In genomic region chrX:134319153-134319932, GRCm38 (mm10) we compare ENCODE assay signal across 8 mouse cellular contexts. TPM values are rescaled to one million over a fixed set of nuclear protein-coding genes. Genes with fewer than 3 reads are reported as not detected.
A peak's percentile ranks its signal among the peaks of the same experiment; 100 is the strongest.
DNase-seq lines count a peak whose midpoint lies in the region.

No protein-coding gene starts in this region.

- DNase-seq in adrenal gland, adult 2 months: peak; percentile 11
- DNase-seq in adrenal gland, postnatal 4 days (ENCODE audit: low spot score in 2 of 2): no peak
- peak; percentile 22 to 41 for DNase-seq in layer of hippocampus, postnatal 10 days (ENCODE audit: low spot score in 2 of 2)
- no peak for DNase-seq in layer of hippocampus, adult 9-11 months
- DNase-seq in R1 (ENCODE audit: low read depth, low spot score): peak; percentile 35
- DNase-seq in kidney, postnatal 25 days: peak; percentile 37 to 67
- peak; percentile 45 for DNase-seq in thymus, postnatal 0 days (ENCODE audit: low spot score)
- DNase-seq in ovary, adult 18-20 months (ENCODE audit: low spot score): no peak

RNA-seq across cellular contexts. Expression of gene Cenpi, which starts 11.5 kb away (rescaled TPM):
- 1 to 10 TPM; 2.2 to 3.5 TPM for total RNA-seq in adrenal gland, adult 2 months (2021)
- polyA plus RNA-seq in adrenal gland, adult 2 months (2012; rRNA removed): 0.25 TPM in 2 replicates
- 10 to 100 TPM in 1 of 2 experiments, 1 to 10 TPM in 1; 9.2 to 10.3 TPM for total RNA-seq in adrenal gland, postnatal 4 days (2021)
- 1 to 10 TPM; 1.4 to 1.9 TPM for total RNA-seq in layer of hippocampus, postnatal 10 days (2021)
- polyA plus RNA-seq in thymus, postnatal 0 days (2015; fragmentation: Nextera tagmentation; extraction: Ambion mirVana): 23.7 and 25.8 TPM in 2 replicates

RNA-seq across cellular contexts. Expression of gene Tmem35a, which starts 24.3 kb away (rescaled TPM):
- 100 to 1,000 TPM; 189 to 314 TPM for total RNA-seq in adrenal gland, adult 2 months (2021)
- polyA plus RNA-seq in adrenal gland, adult 2 months (2012; rRNA removed): 122 and 133 TPM in 2 replicates
- 100 to 1,000 TPM; 117 to 155 TPM for total RNA-seq in adrenal gland, postnatal 4 days (2021)
- total RNA-seq in layer of hippocampus, postnatal 10 days (2021): 10 to 100 TPM; 74.9 to 86.7 TPM
- 2.3 and 2.4 TPM in 2 replicates for polyA plus RNA-seq in thymus, postnatal 0 days (2015; fragmentation: Nextera tagmentation; extraction: Ambion mirVana)

RNA-seq across cellular contexts. Expression of gene Trmt2b, which starts 42.6 kb away (rescaled TPM):
- total RNA-seq in adrenal gland, adult 2 months (2021): 10 to 100 TPM; 35.7 to 48.7 TPM
- polyA plus RNA-seq in adrenal gland, adult 2 months (2012; rRNA removed): 5.2 and 6.3 TPM in 2 replicates
- 10 to 100 TPM; 28.8 to 35.6 TPM for total RNA-seq in adrenal gland, postnatal 4 days (2021)
- total RNA-seq in layer of hippocampus, postnatal 10 days (2021): 1 to 10 TPM; 5.2 to 5.5 TPM
- 17.6 and 18.1 TPM in 2 replicates for polyA plus RNA-seq in thymus, postnatal 0 days (2015; fragmentation: Nextera tagmentation; extraction: Ambion mirVana)

Comparison
In these comparisons a context has a peak if more than half of its experiments do, and no peak if none do; other contexts are left out.
1. DNase-seq: peak in adrenal gland, adult 2 months (single experiment), layer of hippocampus, postnatal 10 days (2 of 2), R1 (single experiment), kidney, postnatal 25 days (2 of 2) and thymus, postnatal 0 days (single experiment); none in adrenal gland, postnatal 4 days (0 of 2), layer of hippocampus, adult 9-11 months (single experiment) and ovary, adult 18-20 months (single experiment).
2. RNA of gene Trmt2b, which starts 42.6 kb away (total RNA-seq): 35.7 to 48.7 TPM in adrenal gland, adult 2 months and 28.8 to 35.6 TPM in adrenal gland, postnatal 4 days; 5.2 to 5.5 TPM in layer of hippocampus, postnatal 10 days; every median in the first group is over 4 times any median in the second.